Mouse (Mus musculus) hindbrain, embryonic 10.5 days (tissue): ENCODE results near the gene Wrap53. TPM values are rescaled to one million over a fixed set of nuclear protein-coding genes. Genes with fewer than 3 reads are reported as not detected.

Experiments used
- DNase-seq: peaks from one replicate; pipeline ENCODE4 v3.0.0-alpha.2; 2017; ENCODE audit warnings: low spot score
- H3K27ac ChIP-seq: fragments of 300-500 bp; sonication (generic); 2 replicates; pipeline ENCODE4 v1.5.1; 2016; ENCODE audit warnings: mild to moderate bottlenecking, moderate library complexity
- H3K27me3 ChIP-seq: fragments of 300-500 bp; sonication (generic); 2 replicates; pipeline ENCODE4 v1.6.1; 2016; ENCODE audit warnings: mild to moderate bottlenecking; ENCODE audit not compliant: poor library complexity, insufficient read depth, severe bottlenecking
- H3K36me3 ChIP-seq: fragments of 300-500 bp; sonication (generic); 2 replicates; pipeline ENCODE4 v1.6.1; 2016; ENCODE audit warnings: mild to moderate bottlenecking, moderate library complexity
- H3K4me1 ChIP-seq: fragments of 300-500 bp; sonication (generic); replicated peaks from 2 replicates; pipeline ENCODE4 v1.6.1; 2016; ENCODE audit warnings: mild to moderate bottlenecking
- H3K4me3 ChIP-seq: fragments of 300-500 bp; sonication (generic); 2 replicates; pipeline ENCODE4 v1.5.1; 2016; ENCODE audit warnings: mild to moderate bottlenecking, moderate library complexity
- H3K9me3 ChIP-seq: fragments of 300-500 bp; sonication (generic); 2 replicates; pipeline ENCODE4 v1.6.1; 2016; ENCODE audit warnings: mild to moderate bottlenecking, moderate library complexity
- WGBS: fragments of 180-500 bp; shearing (Covaris S2); methylation state at CpG from one replicate; pipeline ENCODE4 v1.1.7; 2016; 5-methylcytosine and 5-hydroxymethylcytosine counted together
- polyA plus RNA-seq: library from polyadenylated mRNA; unstranded; fragments of >200 nt; fragmentation: Nextera tagmentation; extraction: Ambion mirVana; gene quantifications from 2 replicates; pipeline ENCODE4 v1.2.1, GENCODE M21; 2016

The Wrap53 gene
- polyA plus RNA-seq, 1 experiment from 2014 or later = 41.4 TPM

GRCm38 (mm10) chr11:69610899-69611298 lies 30.8 kb upstream of the Wrap53 start:
- H3K27me3 ChIP-seq = peaks cover 13% of the 10 kb centered on the region; the same call in 1 of the 2 replicates
- no peaks in the 10 kb centered on the region for H3K9me3 ChIP-seq
- WGBS = 63% methylated on average over 4 of the region's 4 CpGs
- no peak overlapping the region for H3K4me3 ChIP-seq
- DNase-seq = no peak
- no peak overlapping the region for H3K27ac ChIP-seq
- no peaks in the 10 kb centered on the region for H3K36me3 ChIP-seq
- peaks cover 15% of the 10 kb centered on the region for H3K4me1 ChIP-seq

- H3K36me3 ChIP-seq = no peaks in the 10 kb centered on the region
- H3K9me3 ChIP-seq = no peaks in the 10 kb centered on the region
- DNase-seq = no peak
- 59% methylated on average over 7 of the region's 7 CpGs for WGBS
- peaks cover 11% of the 10 kb centered on the region for H3K27me3 ChIP-seq
- no peak overlapping the region for H3K27ac ChIP-seq
- H3K4me3 ChIP-seq = no peak overlapping the region
- H3K4me1 ChIP-seq = peaks cover 26% of the 10 kb centered on the region
Measured at GRCm38 (mm10) chr11:69609416-69609815, 29.4 kb upstream of the Wrap53 start.

GRCm38 (mm10) chr11:69608525-69608924 lies 28.5 kb upstream of the Wrap53 start:
- Histone ChIP-seq H3K9me3 (no peaks in the 10 kb centered on the region), H3K4me3 (no peak overlapping the region), H3K27me3 (peaks cover 20% of the 10 kb centered on the region), H3K4me1 (peaks cover 31% of the 10 kb centered on the region), H3K27ac (peak overlapping the region; percentile 24; the same call in 1 of the 2 replicates), H3K36me3 (no peaks in the 10 kb centered on the region)
- DNase-seq = no peak
- 96% methylated on average over 3 of the region's 3 CpGs for WGBS

GRCm38 (mm10) chr11:69606832-69607231 lies 26.8 kb upstream of the Wrap53 start:
- Histone ChIP-seq H3K9me3 (no peaks in the 10 kb centered on the region), H3K27me3 (peaks cover 29% of the 10 kb centered on the region), H3K27ac (no peak overlapping the region), H3K4me3 (no peak overlapping the region; the same call in 1 of the 2 replicates), H3K4me1 (peaks cover 28% of the 10 kb centered on the region), H3K36me3 (no peaks in the 10 kb centered on the region)
- no peak for DNase-seq
- 83% methylated on average over 2 of the region's 2 CpGs for WGBS

- Histone ChIP-seq H3K9me3 (no peaks in the 10 kb centered on the region), H3K4me1 (peaks cover 32% of the 10 kb centered on the region), H3K4me3 (peak overlapping the region; percentile 76), H3K27ac (peak overlapping the region; percentile 71), H3K36me3 (no peaks in the 10 kb centered on the region), H3K27me3 (peaks cover 29% of the 10 kb centered on the region)
- DNase-seq = no peak
- 68% methylated on average over 2 of the region's 2 CpGs for WGBS
Measured at GRCm38 (mm10) chr11:69606491-69606795, 26.4 kb upstream of the Wrap53 start.

- peaks cover 37% of the 10 kb centered on the region for H3K4me1 ChIP-seq
- 3% methylated on average over 32 of the region's 32 CpGs for WGBS
- peak; percentile 75 for DNase-seq
- H3K27me3 ChIP-seq = peaks cover 32% of the 10 kb centered on the region
- H3K27ac ChIP-seq = peak within 1 kb of the TSS; percentile 86
- no peaks in the 10 kb centered on the region for H3K9me3 ChIP-seq
- H3K4me3 ChIP-seq = peak within 1 kb of the TSS; percentile 76
- H3K36me3 ChIP-seq = no peaks in the 10 kb centered on the region
Measured at GRCm38 (mm10) chr11:69605726-69606490, 25.9 kb upstream of the Wrap53 start, which contains the start of gene Atp1b2. Gene Atp1b2, minus strand, starts transcription at chr11:69605942.

- peak; percentile 43 for DNase-seq
- Histone ChIP-seq H3K4me3 (peak overlapping the region; percentile 76), H3K27me3 (peaks cover 32% of the 10 kb centered on the region), H3K9me3 (no peaks in the 10 kb centered on the region), H3K36me3 (no peaks in the 10 kb centered on the region), H3K4me1 (peaks cover 46% of the 10 kb centered on the region), H3K27ac (peak overlapping the region; percentile 86)
- under 1% methylated on average over 73 of the region's 73 CpGs for WGBS
Measured at GRCm38 (mm10) chr11:69604795-69605664, 25.0 kb upstream of the Wrap53 start.

- peaks cover 32% of the 10 kb centered on the region for H3K27me3 ChIP-seq
- DNase-seq = no peak
- peak overlapping the region; percentile 86 for H3K27ac ChIP-seq
- no peaks in the 10 kb centered on the region for H3K9me3 ChIP-seq
- whole genome bisulfite sequencing = 68% methylated on average over 3 of the region's 3 CpGs
- no peaks in the 10 kb centered on the region for H3K36me3 ChIP-seq
- H3K4me1 ChIP-seq = peaks cover 53% of the 10 kb centered on the region
- peak overlapping the region; percentile 76 for H3K4me3 ChIP-seq
Measured at GRCm38 (mm10) chr11:69604347-69604746, 24.3 kb upstream of the Wrap53 start.

GRCm38 (mm10) chr11:69603516-69603915 lies 23.5 kb upstream of the Wrap53 start:
- Histone ChIP-seq H3K27me3 (peaks cover 32% of the 10 kb centered on the region), H3K36me3 (no peaks in the 10 kb centered on the region), H3K4me1 (peaks cover 57% of the 10 kb centered on the region), H3K27ac (no peak overlapping the region), H3K9me3 (no peaks in the 10 kb centered on the region), H3K4me3 (no peak overlapping the region)
- DNase-seq = no peak
- 75% methylated on average over 8 of the region's 8 CpGs for WGBS

GRCm38 (mm10) chr11:69601768-69602167 lies 21.7 kb upstream of the Wrap53 start:
- 90% methylated on average over 3 of the region's 3 CpGs for WGBS
- no peak overlapping the region for H3K4me3 ChIP-seq
- peaks cover 57% of the 10 kb centered on the region for H3K4me1 ChIP-seq
- H3K9me3 ChIP-seq = no peaks in the 10 kb centered on the region
- DNase-seq = no peak
- H3K27ac ChIP-seq = no peak overlapping the region
- H3K27me3 ChIP-seq = peaks cover 32% of the 10 kb centered on the region
- H3K36me3 ChIP-seq = no peaks in the 10 kb centered on the region

- H3K27me3 ChIP-seq = peaks cover 27% of the 10 kb centered on the region
- 0 out of 2 replicates have a peak, but pooled peaks cover 8% of the 10 kb centered on the region for H3K36me3 ChIP-seq
- 6% methylated on average over 6 of the region's 6 CpGs for WGBS
- H3K27ac ChIP-seq = peak overlapping the region; percentile 81
- H3K9me3 ChIP-seq = no peaks in the 10 kb centered on the region
- peak overlapping the region; percentile 34 for H3K4me3 ChIP-seq
- H3K4me1 ChIP-seq = peaks cover 47% of the 10 kb centered on the region
- DNase-seq = peak; percentile 71
Measured at GRCm38 (mm10) chr11:69600098-69600497, 20.0 kb upstream of the Wrap53 start.

- Histone ChIP-seq H3K9me3 (no peaks in the 10 kb centered on the region), H3K27me3 (peaks cover 21% of the 10 kb centered on the region), H3K36me3 (0 out of 2 replicates have a peak, but pooled peaks cover 15% of the 10 kb centered on the region), H3K27ac (peak overlapping the region; percentile 81), H3K4me1 (peaks cover 40% of the 10 kb centered on the region), H3K4me3 (peak overlapping the region; percentile 34; the same call in 1 of the 2 replicates)
- 8% methylated on average over 9 of the region's 9 CpGs for WGBS
- no peak for DNase-seq
Measured at GRCm38 (mm10) chr11:69599436-69599835, 19.4 kb upstream of the Wrap53 start.

- H3K4me3 ChIP-seq = no peak overlapping the region
- no peak for DNase-seq
- H3K27ac ChIP-seq = no peak overlapping the region
- 97% methylated on average over 6 of the region's 6 CpGs for WGBS
- no peaks in the 10 kb centered on the region for H3K27me3 ChIP-seq
- H3K9me3 ChIP-seq = no peaks in the 10 kb centered on the region
- peaks cover 56% of the 10 kb centered on the region for H3K36me3 ChIP-seq
- peaks cover 12% of the 10 kb centered on the region for H3K4me1 ChIP-seq
Measured at GRCm38 (mm10) chr11:69594853-69595252, 14.8 kb upstream of the Wrap53 start.
